Mouse (Mus musculus): ENCODE results near the gene Fbxo9. TPM values are rescaled to one million over a fixed set of nuclear protein-coding genes. Genes with fewer than 3 reads are reported as not detected.
"Not testable (repeated sequence)": the region's sequence is repeated elsewhere in the genome, so short reads cannot be mapped to it uniquely, and the experiment has no call there.

Gene Fbxo9
- polyA plus RNA-seq, 1 experiment: 48.8 TPM

DNA sequence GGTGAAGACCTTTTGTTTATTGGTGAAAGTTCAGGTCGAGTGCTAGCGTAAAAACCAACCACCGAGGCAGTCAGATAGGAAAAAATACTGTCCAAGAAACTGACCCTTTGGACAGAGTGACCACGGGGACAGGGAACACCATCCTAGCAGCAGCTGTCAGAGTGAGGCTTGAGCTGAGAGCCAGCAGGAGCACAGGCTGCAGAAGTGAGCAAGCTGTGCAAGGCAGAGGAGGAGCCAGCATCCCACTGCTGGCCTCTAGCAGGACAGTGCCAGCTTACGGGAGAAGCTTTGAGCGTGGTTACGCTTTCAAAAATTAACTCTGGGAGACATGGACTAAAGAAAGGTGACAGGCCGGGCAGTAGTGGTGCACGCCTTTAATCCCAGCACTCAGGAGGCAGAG lies 21.1 kb downstream of the Fbxo9 start:
- H3K4me3 ChIP-seq (ENCODE audit: control insufficient read depth, low read depth, low read length): no peak overlapping the region
- H3K4me1 ChIP-seq (ENCODE audit: control insufficient read depth, insufficient read depth, low read length): no peaks in the 10 kb centered on the region; the same call in 1 of the 2 replicates
- H3K36me3 ChIP-seq (ENCODE audit: control insufficient read depth, insufficient read depth, low read length): peaks cover 6% of the 10 kb centered on the region
- H3K27ac ChIP-seq (ENCODE audit: control insufficient read depth, insufficient read depth, low read depth, low read length): no peak overlapping the region
- TF ChIP-seq CTCF (IDR thresholded peaks at IDR 0.05; ENCODE audit: control insufficient read depth, insufficient read depth, insufficient replicate concordance, low read depth, low read length): no peak
- no peak for TF ChIP-seq POLR2A (IDR thresholded peaks at IDR 0.05; ENCODE audit: control insufficient read depth, low read depth, low read length)
- no peaks in the 10 kb centered on the region for H3K27me3 ChIP-seq (ENCODE audit: control insufficient read depth, insufficient read depth, low read length)

DNA sequence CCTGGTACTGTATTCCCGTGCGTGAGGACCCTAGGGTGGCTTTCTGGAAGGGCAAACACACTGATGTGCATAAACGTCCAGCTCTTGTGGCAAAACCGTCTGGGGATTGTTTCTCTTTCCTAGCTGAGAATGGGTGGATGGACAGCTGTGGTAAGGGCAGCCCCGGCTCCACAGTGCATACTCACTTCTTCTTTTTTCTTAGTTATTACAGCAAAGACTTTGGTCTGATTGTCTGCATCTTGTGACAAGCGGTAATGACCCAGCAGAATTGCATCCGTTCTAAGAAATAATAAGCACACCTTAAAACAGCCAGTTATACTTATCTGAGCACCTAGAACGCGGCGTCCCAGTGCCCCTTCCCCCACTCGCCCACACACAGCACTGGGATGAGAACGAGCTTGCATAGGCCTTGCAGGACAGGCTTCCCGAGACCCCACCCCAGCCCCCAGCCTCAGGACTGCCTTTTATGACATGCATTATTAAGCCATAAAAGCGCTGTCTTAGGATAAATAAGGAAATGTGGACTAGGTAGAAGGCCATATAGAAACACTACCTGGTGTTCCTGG lies 23.1 kb downstream of the Fbxo9 start:
- H3K4me1 ChIP-seq (ENCODE audit: control insufficient read depth, insufficient read depth, low read length): no peaks in the 10 kb centered on the region; the same call in 1 of the 2 replicates
- H3K36me3 ChIP-seq (ENCODE audit: control insufficient read depth, insufficient read depth, low read length): peaks cover 6% of the 10 kb centered on the region
- H3K27ac ChIP-seq (ENCODE audit: control insufficient read depth, insufficient read depth, low read depth, low read length): no peak overlapping the region
- TF ChIP-seq CTCF (IDR thresholded peaks at IDR 0.05; ENCODE audit: control insufficient read depth, insufficient read depth, insufficient replicate concordance, low read depth, low read length) (no peak), POLR2A (IDR thresholded peaks at IDR 0.05; ENCODE audit: control insufficient read depth, low read depth, low read length) (no peak)
- H3K4me3 ChIP-seq (ENCODE audit: control insufficient read depth, low read depth, low read length): no peak overlapping the region
- H3K27me3 ChIP-seq (ENCODE audit: control insufficient read depth, insufficient read depth, low read length): no peaks in the 10 kb centered on the region

DNA sequence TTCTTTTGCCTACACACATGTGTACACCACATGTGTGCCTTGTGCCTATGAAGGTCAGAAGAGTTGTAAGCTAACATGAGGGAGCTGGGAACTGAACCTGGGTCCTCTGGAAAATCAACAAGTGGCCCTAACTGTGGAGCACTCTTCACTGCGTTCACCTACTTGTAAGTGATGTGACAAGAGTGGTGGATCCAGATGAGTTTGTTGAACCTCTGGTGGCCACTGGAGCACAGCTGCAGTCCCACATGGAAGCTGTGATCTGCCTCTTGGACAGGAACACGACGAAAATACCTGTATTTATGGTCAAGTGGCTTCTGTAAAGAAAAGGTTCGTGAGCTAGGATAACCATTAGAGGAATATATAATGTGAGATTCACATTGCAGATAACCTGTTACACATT lies 24.5 kb downstream of the Fbxo9 start:
- Histone ChIP-seq H3K27ac (ENCODE audit: control insufficient read depth, insufficient read depth, low read depth, low read length) (no peak overlapping the region), H3K4me3 (ENCODE audit: control insufficient read depth, low read depth, low read length) (no peak overlapping the region), H3K4me1 (ENCODE audit: control insufficient read depth, insufficient read depth, low read length) (no peaks in the 10 kb centered on the region; the same call in 1 of the 2 replicates), H3K27me3 (ENCODE audit: control insufficient read depth, insufficient read depth, low read length) (no peaks in the 10 kb centered on the region), H3K36me3 (ENCODE audit: control insufficient read depth, insufficient read depth, low read length) (peaks cover 6% of the 10 kb centered on the region)
- no peak for TF ChIP-seq POLR2A (IDR thresholded peaks at IDR 0.05; ENCODE audit: control insufficient read depth, low read depth, low read length)

DNA sequence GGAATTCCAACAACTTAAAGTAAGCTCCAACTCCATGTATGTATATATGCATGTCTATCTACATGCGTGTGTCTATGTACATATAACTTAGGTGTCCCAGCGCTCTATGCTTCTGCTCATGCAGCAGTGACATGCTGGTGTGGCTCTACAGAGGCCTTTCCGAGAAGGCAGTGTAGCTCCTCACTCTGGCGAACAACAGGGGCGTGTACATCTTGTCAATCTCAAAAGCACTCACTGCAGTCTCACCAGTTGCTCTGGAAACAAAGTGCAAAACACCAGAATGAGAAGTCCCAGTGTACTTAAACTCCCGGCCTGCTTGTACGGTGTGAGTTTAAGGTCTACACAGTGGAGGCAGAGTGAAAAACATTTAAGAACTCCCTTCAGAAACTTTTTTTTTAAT lies 27.0 kb downstream of the Fbxo9 start:
- Histone ChIP-seq H3K27ac (ENCODE audit: control insufficient read depth, insufficient read depth, low read depth, low read length) (no peak overlapping the region), H3K36me3 (ENCODE audit: control insufficient read depth, insufficient read depth, low read length) (peaks cover 2% of the 10 kb centered on the region), H3K27me3 (ENCODE audit: control insufficient read depth, insufficient read depth, low read length) (no peaks in the 10 kb centered on the region), H3K4me3 (ENCODE audit: control insufficient read depth, low read depth, low read length) (no peak overlapping the region), H3K4me1 (ENCODE audit: control insufficient read depth, insufficient read depth, low read length) (no peaks in the 10 kb centered on the region)
- TF ChIP-seq CTCF (IDR thresholded peaks at IDR 0.05; ENCODE audit: control insufficient read depth, insufficient read depth, insufficient replicate concordance, low read depth, low read length): no peak
- TF ChIP-seq POLR2A (IDR thresholded peaks at IDR 0.05; ENCODE audit: control insufficient read depth, low read depth, low read length): no peak

DNA sequence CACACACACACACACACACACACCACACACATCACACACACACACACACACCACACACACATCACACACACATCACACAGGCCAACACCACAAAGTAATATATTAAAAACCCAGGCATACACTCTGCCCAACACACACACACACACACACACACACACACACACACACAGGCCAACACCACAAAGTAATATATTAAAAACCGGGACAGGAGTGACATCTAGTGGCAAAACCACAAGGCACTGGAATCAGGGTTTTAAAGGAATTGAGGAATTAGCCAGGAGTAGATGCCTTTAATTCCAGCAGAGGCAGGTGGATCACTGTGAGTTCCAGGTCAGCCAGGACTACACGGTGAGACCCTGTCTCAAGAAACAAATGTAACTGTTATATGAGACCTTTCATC lies 30.6 kb downstream of the Fbxo9 start:
- TF ChIP-seq POLR2A (IDR thresholded peaks at IDR 0.05; ENCODE audit: control insufficient read depth, low read depth, low read length) (no peak), CTCF (IDR thresholded peaks at IDR 0.05; ENCODE audit: control insufficient read depth, insufficient read depth, insufficient replicate concordance, low read depth, low read length) (no peak)
- Histone ChIP-seq H3K27ac (ENCODE audit: control insufficient read depth, insufficient read depth, low read depth, low read length) (no peak overlapping the region), H3K36me3 (ENCODE audit: control insufficient read depth, insufficient read depth, low read length) (no peaks in the 10 kb centered on the region), H3K4me1 (ENCODE audit: control insufficient read depth, insufficient read depth, low read length) (no peaks in the 10 kb centered on the region), H3K27me3 (ENCODE audit: control insufficient read depth, insufficient read depth, low read length) (no peaks in the 10 kb centered on the region), H3K4me3 (ENCODE audit: control insufficient read depth, low read depth, low read length) (no peak overlapping the region)

DNA sequence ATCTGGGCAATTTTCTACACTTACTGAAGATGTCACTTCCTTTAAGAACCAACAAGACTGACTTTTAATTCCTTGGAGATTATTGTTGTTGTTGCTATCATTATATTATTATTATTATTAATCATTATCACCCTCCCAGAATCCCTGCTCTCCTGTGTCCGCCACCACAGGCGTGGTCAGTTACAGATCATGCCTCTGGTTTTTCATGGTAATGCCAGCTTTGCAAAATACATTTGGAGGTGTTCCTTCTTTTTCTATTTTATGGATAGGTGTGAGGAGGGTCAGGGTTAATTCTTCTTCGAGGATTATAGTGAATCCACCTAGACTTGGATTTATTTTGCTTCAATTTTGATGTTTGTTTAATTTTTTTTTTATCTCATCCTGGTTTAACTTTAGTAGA lies 33.6 kb downstream of the Fbxo9 start:
- no peaks in the 10 kb centered on the region for H3K27me3 ChIP-seq (ENCODE audit: control insufficient read depth, insufficient read depth, low read length)
- H3K36me3 ChIP-seq (ENCODE audit: control insufficient read depth, insufficient read depth, low read length): no peaks in the 10 kb centered on the region
- H3K4me1 ChIP-seq (ENCODE audit: control insufficient read depth, insufficient read depth, low read length): no peaks in the 10 kb centered on the region
- H3K4me3 ChIP-seq (ENCODE audit: control insufficient read depth, low read depth, low read length): no peak overlapping the region
- TF ChIP-seq POLR2A (IDR thresholded peaks at IDR 0.05; ENCODE audit: control insufficient read depth, low read depth, low read length) (no peak), CTCF (IDR thresholded peaks at IDR 0.05; ENCODE audit: control insufficient read depth, insufficient read depth, insufficient replicate concordance, low read depth, low read length) (no peak)
- no peak overlapping the region for H3K27ac ChIP-seq (ENCODE audit: control insufficient read depth, insufficient read depth, low read depth, low read length)

DNA sequence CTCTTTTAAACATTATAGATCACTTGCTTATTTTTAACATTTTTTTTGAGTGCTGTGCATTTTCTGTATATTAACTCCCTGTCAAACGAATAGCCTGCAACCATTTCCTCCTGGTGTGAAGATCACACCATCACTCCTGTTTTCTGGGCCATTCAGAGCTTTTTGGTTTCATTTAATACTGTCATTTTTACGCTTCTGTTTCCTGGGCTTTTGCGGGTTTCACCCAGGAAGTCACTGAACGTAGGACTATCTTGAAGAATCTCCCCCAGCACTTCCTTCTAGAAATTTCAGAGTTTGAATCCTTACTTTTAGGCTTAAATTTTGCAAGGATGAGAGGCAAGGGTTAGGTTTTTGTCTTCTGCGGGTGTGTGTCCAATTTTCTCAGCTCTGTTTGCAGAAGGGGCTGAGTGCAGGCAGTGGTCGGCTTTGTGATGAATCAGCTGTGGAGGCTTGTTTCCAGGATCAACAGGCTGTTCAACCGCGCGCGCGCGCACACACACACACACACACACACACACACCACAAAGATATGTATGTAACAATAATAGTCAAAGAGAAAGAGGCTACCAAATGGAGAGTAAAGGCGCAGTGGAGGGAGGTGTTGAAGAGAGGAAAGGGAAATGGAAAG lies 35.0 kb downstream of the Fbxo9 start:
- Histone ChIP-seq H3K36me3 (ENCODE audit: control insufficient read depth, insufficient read depth, low read length) (no peaks in the 10 kb centered on the region), H3K4me1 (ENCODE audit: control insufficient read depth, insufficient read depth, low read length) (no peaks in the 10 kb centered on the region), H3K27ac (ENCODE audit: control insufficient read depth, insufficient read depth, low read depth, low read length) (no peak overlapping the region), H3K4me3 (ENCODE audit: control insufficient read depth, low read depth, low read length) (no peak overlapping the region), H3K27me3 (ENCODE audit: control insufficient read depth, insufficient read depth, low read length) (no peaks in the 10 kb centered on the region)
- TF ChIP-seq CTCF (IDR thresholded peaks at IDR 0.05; ENCODE audit: control insufficient read depth, insufficient read depth, insufficient replicate concordance, low read depth, low read length) (no peak), POLR2A (IDR thresholded peaks at IDR 0.05; ENCODE audit: control insufficient read depth, low read depth, low read length) (no peak)

DNA sequence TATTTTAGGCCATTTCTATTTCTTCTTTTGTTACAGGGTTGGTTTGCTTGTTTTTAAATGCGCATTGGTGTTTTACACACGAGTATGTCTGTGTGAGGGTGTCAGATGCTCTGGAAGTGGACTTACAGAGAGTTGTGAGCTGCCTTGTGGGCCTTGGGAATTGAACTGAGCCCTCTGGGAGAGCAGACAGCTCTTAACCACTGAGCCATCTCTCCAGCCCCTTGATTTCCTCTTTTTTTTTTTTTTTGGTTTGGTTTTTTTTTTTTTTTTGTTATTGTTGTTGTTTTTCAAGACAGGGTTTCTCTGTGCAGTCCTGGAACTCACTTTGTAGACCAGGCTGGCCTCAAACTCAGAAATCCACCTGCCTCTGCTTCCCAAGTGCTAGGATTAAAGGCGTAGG lies 35.6 kb downstream of the Fbxo9 start:
- H3K27me3 ChIP-seq (ENCODE audit: control insufficient read depth, insufficient read depth, low read length); H3K4me3 ChIP-seq (ENCODE audit: control insufficient read depth, low read depth, low read length); H3K27ac ChIP-seq (ENCODE audit: control insufficient read depth, insufficient read depth, low read depth, low read length); H3K4me1 ChIP-seq (ENCODE audit: control insufficient read depth, insufficient read depth, low read length); H3K36me3 ChIP-seq (ENCODE audit: control insufficient read depth, insufficient read depth, low read length): not testable (repeated sequence)

All from testis, adult 2 months (tissue).